Mouse (Mus musculus): Measurements from ENCODE around the gene Kif5a. TPM values are rescaled to one million over a fixed set of nuclear protein-coding genes. Genes with fewer than 3 reads are reported as not detected.
A peak's percentile ranks its signal among the peaks of the same experiment; 100 is the strongest.

Gene Kif5a
- polyA plus RNA-seq, 1 experiment from 2014 or later = 47.6 TPM

DNA sequence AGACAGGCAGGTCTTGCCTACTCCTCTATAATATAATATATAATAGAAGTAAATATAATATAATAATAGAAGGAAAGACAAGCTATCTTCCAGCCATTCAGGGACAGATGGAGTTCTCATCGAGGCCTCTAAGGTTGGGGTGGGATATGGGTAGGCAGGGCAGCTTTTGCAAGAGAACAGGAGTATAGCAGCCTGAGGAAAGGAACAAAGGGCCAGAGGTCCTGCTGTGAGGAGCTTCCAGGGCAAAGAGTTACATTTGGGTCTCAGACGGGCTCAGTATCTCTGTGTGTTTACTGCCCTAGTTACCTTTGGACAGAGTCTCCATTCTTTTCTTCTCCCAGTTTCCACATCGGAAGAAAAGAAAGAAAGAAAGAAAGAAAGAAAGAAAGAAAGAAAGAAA, 483 bp upstream of the Kif5a start:
- no peak overlapping the region for H3K4me3 ChIP-seq (ENCODE audit: low read depth, low read length)
- H3K9ac ChIP-seq (ENCODE audit: low read length) = no peak overlapping the region
- DNase-seq (ENCODE audit: low spot score) (no peak), ATAC-seq (no peak)
- 42% methylated on average over 3 of the region's 3 CpGs for WGBS
- H3K27ac ChIP-seq (ENCODE audit: low read depth, low read length) = no peak overlapping the region
- H3K27me3 ChIP-seq (replicated peaks; ENCODE audit: control insufficient read depth, insufficient read depth, low read length) = no peaks in the 10 kb centered on the region
- peaks cover 21% of the 10 kb centered on the region for H3K4me1 ChIP-seq (ENCODE audit: control insufficient read depth, insufficient read depth, low read length)
- H3K4me2 ChIP-seq (ENCODE audit: low read length) = peak overlapping the region; percentile 69
- peaks cover 5% of the 10 kb centered on the region for H3K36me3 ChIP-seq (ENCODE audit: control insufficient read depth, insufficient read depth, low read length)
- H3K9me3 ChIP-seq (replicated peaks; ENCODE audit: control insufficient read depth, low read length) = no peaks in the 10 kb centered on the region

DNA sequence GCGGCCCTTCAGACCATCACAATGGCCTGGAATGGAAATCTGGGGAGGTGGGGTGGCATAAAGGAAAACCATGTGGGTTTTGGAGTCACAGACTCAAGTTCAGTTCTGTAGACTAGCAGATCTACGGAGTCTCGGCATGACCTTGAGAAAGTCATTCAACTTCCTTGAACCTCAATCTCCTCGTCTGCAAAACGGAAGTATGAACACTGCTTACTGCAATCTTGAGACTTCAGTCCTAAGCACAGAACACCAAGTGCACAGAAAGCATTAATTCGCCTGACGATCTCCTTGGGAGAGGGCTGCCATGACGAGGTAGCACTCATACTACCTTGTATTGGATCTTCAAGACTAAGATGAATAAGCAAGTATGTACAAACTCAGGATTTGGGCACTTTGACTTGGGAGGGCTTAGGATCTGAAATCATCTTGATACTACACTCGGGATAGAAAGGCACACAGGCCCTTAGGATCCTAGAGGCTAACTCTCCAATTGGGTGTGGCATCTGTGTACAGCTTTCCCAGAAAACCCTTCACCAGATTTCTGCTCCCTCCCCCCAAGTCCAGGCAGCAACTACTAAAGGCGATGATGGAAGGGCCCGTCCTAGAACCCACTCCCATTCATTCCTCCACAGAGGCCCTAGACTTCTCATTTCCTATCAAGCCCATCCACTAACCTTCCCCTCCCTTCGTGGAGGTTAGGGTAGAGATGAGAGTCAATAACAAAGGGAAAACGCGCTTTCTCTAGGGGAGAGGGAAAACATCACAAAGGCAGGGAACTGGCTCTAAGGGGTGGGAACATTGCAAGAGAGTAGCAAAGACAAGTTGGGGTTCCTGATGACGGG, 1.2 kb downstream of the Kif5a start:
- peak overlapping the region; percentile 52 for H3K4me3 ChIP-seq (ENCODE audit: low read depth, low read length)
- peaks cover 15% of the 10 kb centered on the region for H3K4me1 ChIP-seq (ENCODE audit: control insufficient read depth, insufficient read depth, low read length)
- peak overlapping the region; percentile 89 for H3K9ac ChIP-seq (ENCODE audit: low read length)
- peak; percentile 50 for DNase-seq (ENCODE audit: low spot score)
- no peaks in the 10 kb centered on the region for H3K9me3 ChIP-seq (replicated peaks; ENCODE audit: control insufficient read depth, low read length)
- no peaks in the 10 kb centered on the region for H3K27me3 ChIP-seq (replicated peaks; ENCODE audit: control insufficient read depth, insufficient read depth, low read length)
- H3K4me2 ChIP-seq (ENCODE audit: low read length) = peak overlapping the region; percentile 69
- WGBS = 63% methylated on average over 15 of the region's 15 CpGs
- H3K36me3 ChIP-seq (ENCODE audit: control insufficient read depth, insufficient read depth, low read length) = no peaks in the 10 kb centered on the region
- peak; percentile 0; the same call in 1 of the 2 replicates for ATAC-seq
- peak overlapping the region; percentile 79 for H3K27ac ChIP-seq (ENCODE audit: low read depth, low read length)

DNA sequence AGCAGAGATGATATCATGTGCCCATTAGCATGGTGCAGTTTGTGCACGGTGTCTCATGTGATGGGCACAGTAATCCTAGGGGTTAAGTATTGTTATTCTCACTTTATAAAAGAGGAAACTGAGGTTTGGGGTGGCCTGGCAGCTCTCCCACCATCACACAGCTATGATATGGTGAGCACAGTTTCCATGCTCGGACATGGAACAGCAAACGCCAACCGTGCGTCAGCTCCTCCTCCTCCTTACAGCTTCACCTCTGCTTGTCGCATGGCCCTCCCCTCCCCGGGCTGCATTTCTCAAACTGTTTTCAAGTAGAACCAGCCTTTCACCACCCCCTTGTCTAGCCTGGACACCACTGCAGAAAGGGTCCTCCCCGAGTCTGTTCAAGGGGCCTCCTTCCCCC, 4.7 kb downstream of the Kif5a start:
- H3K27me3 ChIP-seq (replicated peaks; ENCODE audit: control insufficient read depth, insufficient read depth, low read length) = no peaks in the 10 kb centered on the region
- no peaks in the 10 kb centered on the region for H3K36me3 ChIP-seq (ENCODE audit: control insufficient read depth, insufficient read depth, low read length)
- no peak overlapping the region for H3K4me3 ChIP-seq (ENCODE audit: low read depth, low read length)
- peaks cover 14% of the 10 kb centered on the region for H3K4me1 ChIP-seq (ENCODE audit: control insufficient read depth, insufficient read depth, low read length)
- no peak for ATAC-seq
- H3K9me3 ChIP-seq (replicated peaks; ENCODE audit: control insufficient read depth, low read length) = no peaks in the 10 kb centered on the region
- no peak overlapping the region for H3K27ac ChIP-seq (ENCODE audit: low read depth, low read length)
- 88% methylated on average over 8 of the region's 8 CpGs for WGBS
- no peak overlapping the region for H3K4me2 ChIP-seq (ENCODE audit: low read length)
- DNase-seq (ENCODE audit: low spot score) = no peak
- no peak overlapping the region for H3K9ac ChIP-seq (ENCODE audit: low read length)

- no peaks in the 10 kb centered on the region for H3K9me3 ChIP-seq (replicated peaks; ENCODE audit: control insufficient read depth, low read length)
- peaks cover 11% of the 10 kb centered on the region for H3K4me1 ChIP-seq (ENCODE audit: control insufficient read depth, insufficient read depth, low read length)
- H3K27ac ChIP-seq (ENCODE audit: low read depth, low read length) = no peak overlapping the region
- DNase-seq (ENCODE audit: low spot score) (no peak), ATAC-seq (no peak)
- H3K27me3 ChIP-seq (replicated peaks; ENCODE audit: control insufficient read depth, insufficient read depth, low read length) = no peaks in the 10 kb centered on the region
- no peak overlapping the region for H3K4me3 ChIP-seq (ENCODE audit: low read depth, low read length)
- H3K36me3 ChIP-seq (ENCODE audit: control insufficient read depth, insufficient read depth, low read length) = no peaks in the 10 kb centered on the region
- H3K4me2 ChIP-seq (ENCODE audit: low read length) = no peak overlapping the region
- WGBS = 83% methylated on average over 6 of the region's 6 CpGs
- H3K9ac ChIP-seq (ENCODE audit: low read length) = no peak overlapping the region
Observed at GRCm38 (mm10) chr10:127257790-127258189, 5.4 kb downstream of the Kif5a start.

DNA sequence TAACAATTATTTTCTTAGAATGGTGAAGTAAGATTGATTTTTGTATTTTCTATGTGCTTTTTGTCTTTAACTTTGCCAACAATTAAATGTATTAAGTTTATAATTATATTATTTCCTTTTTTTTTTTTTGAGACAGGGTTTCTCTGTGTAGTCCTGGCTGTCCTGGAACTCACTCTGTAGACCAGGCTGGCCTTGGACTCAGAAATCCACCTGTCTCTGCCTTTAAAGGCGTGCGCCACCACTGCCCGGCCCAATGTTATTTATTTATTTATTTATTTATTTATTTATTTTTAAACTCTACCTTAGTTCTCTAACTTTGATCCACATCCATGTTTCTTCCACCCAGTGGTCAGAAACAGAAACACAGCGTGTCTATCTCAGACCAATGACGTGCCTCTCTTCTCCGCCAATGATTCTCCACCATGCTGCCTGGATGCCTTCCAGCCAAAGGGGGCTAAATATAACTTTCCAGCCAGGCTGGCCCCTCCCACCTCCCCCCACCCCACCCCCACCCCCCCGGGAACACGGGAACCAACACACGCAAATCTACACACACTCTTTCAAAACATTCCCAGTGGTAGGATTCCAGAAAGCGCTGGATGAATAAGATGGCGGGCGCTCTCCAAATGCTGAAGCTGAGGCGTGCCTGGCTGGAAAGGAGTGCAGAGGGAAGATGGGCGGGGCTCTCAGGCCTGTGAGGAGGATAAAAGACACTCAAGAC, 7.4 kb downstream of the Kif5a start:
- peak overlapping the region; percentile 4; the same call in 1 of the 2 replicates for H3K4me3 ChIP-seq (ENCODE audit: low read depth, low read length)
- peak; percentile 77 for ATAC-seq

DNA sequence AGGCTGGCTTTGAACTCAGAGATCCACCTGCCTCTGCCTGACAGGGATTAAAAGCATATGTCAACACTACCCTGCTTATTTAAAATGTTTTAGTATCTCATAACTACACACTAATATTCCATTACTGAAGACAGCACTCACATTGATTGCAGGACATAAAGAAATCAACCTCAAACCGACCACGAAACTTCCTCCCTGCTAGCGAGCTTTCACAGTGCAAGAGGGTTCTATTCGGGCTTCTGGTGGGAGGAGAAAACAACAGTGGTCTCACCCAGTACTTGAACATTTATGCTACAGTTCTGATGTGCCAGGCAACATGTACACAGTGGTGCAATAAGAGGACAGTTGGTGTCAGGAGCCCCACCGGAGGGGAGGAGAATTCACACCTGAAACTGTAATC, 12.3 kb downstream of the Kif5a start:
- H3K4me3 ChIP-seq (ENCODE audit: low read depth, low read length) = no peak overlapping the region
- H3K36me3 ChIP-seq (ENCODE audit: control insufficient read depth, insufficient read depth, low read length) = peaks cover 28% of the 10 kb centered on the region
- H3K27ac ChIP-seq (ENCODE audit: low read depth, low read length) = no peak overlapping the region
- H3K9me3 ChIP-seq (replicated peaks; ENCODE audit: control insufficient read depth, low read length) = no peaks in the 10 kb centered on the region
- H3K9ac ChIP-seq (ENCODE audit: low read length) = no peak overlapping the region
- H3K4me2 ChIP-seq (ENCODE audit: low read length) = no peak overlapping the region
- 88% methylated on average over 5 of the region's 5 CpGs for WGBS
- H3K27me3 ChIP-seq (replicated peaks; ENCODE audit: control insufficient read depth, insufficient read depth, low read length) = no peaks in the 10 kb centered on the region
- ATAC-seq = no peak
- DNase-seq (ENCODE audit: low spot score) = no peak
- no peaks in the 10 kb centered on the region for H3K4me1 ChIP-seq (ENCODE audit: control insufficient read depth, insufficient read depth, low read length)

More for the DNA sequence above, 7.4 kb downstream of the Kif5a start:
- WGBS = 21% methylated on average over 14 of the region's 14 CpGs
- Histone ChIP-seq H3K4me2 (ENCODE audit: low read length) (peak overlapping the region; percentile 26; the same call in 1 of the 2 replicates), H3K36me3 (ENCODE audit: control insufficient read depth, insufficient read depth, low read length) (no peaks in the 10 kb centered on the region), H3K27ac (ENCODE audit: low read depth, low read length) (no peak overlapping the region), H3K9ac (ENCODE audit: low read length) (no peak overlapping the region), H3K9me3 (replicated peaks; ENCODE audit: control insufficient read depth, low read length) (no peaks in the 10 kb centered on the region), H3K27me3 (replicated peaks; ENCODE audit: control insufficient read depth, insufficient read depth, low read length) (no peaks in the 10 kb centered on the region), H3K4me1 (ENCODE audit: control insufficient read depth, insufficient read depth, low read length) (peaks cover 3% of the 10 kb centered on the region)
- peak; percentile 81 for DNase-seq (ENCODE audit: low spot score)

GRCm38 (mm10) chr10:127238241-127238824, 24.8 kb downstream of the Kif5a start:
- 74% methylated on average over 18 of the region's 18 CpGs for WGBS
- no peak overlapping the region for H3K4me3 ChIP-seq (ENCODE audit: low read depth, low read length)
- no peak overlapping the region for H3K4me2 ChIP-seq (ENCODE audit: low read length)
- ATAC-seq (no peak), DNase-seq (ENCODE audit: low spot score) (no peak)
- H3K4me1 ChIP-seq (ENCODE audit: control insufficient read depth, insufficient read depth, low read length) = no peaks in the 10 kb centered on the region
- peaks cover 81% of the 10 kb centered on the region for H3K36me3 ChIP-seq (ENCODE audit: control insufficient read depth, insufficient read depth, low read length)
- H3K9me3 ChIP-seq (replicated peaks; ENCODE audit: control insufficient read depth, low read length) = no peaks in the 10 kb centered on the region
- no peaks in the 10 kb centered on the region for H3K27me3 ChIP-seq (replicated peaks; ENCODE audit: control insufficient read depth, insufficient read depth, low read length)
- no peak overlapping the region for H3K9ac ChIP-seq (ENCODE audit: low read length)
- H3K27ac ChIP-seq (ENCODE audit: low read depth, low read length) = no peak overlapping the region

- peaks cover 80% of the 10 kb centered on the region for H3K36me3 ChIP-seq (ENCODE audit: control insufficient read depth, insufficient read depth, low read length)
Observed at GRCm38 (mm10) chr10:127236541-127236940, 26.6 kb downstream of the Kif5a start.

More at GRCm38 (mm10) chr10:127236541-127236940, 26.6 kb downstream of the Kif5a start:
- Histone ChIP-seq H3K27ac (ENCODE audit: low read depth, low read length) (no peak overlapping the region), H3K4me1 (ENCODE audit: control insufficient read depth, insufficient read depth, low read length) (no peaks in the 10 kb centered on the region), H3K4me2 (ENCODE audit: low read length) (no peak overlapping the region), H3K4me3 (ENCODE audit: low read depth, low read length) (no peak overlapping the region), H3K27me3 (replicated peaks; ENCODE audit: control insufficient read depth, insufficient read depth, low read length) (no peaks in the 10 kb centered on the region), H3K9ac (ENCODE audit: low read length) (no peak overlapping the region), H3K9me3 (replicated peaks; ENCODE audit: control insufficient read depth, low read length) (no peaks in the 10 kb centered on the region)
- WGBS = 51% methylated on average over 9 of the region's 9 CpGs
- DNase-seq (ENCODE audit: low spot score) (no peak), ATAC-seq (no peak)

All from forebrain, embryonic 14.5 days (tissue).